Mouse (Mus musculus): Measurements from ENCODE around the gene Vmn2r84. TPM values are rescaled to one million over a fixed set of nuclear protein-coding genes. Genes with fewer than 3 reads are reported as not detected.

Gene Vmn2r84
- not detected in 4 replicates for total RNA-seq (2023)

GRCm38 (mm10) chr10:130394232-130394631 lies at the start of gene Vmn2r84:
TSS of gene Vmn2r84 (minus strand) at chr10:130394332.

GRCm38 (mm10) chr10:130429603-130430002 lies 35.5 kb upstream of the Vmn2r84 start, which contains the start of gene Vmn2r85:
TSS of gene Vmn2r85 (minus strand) at chr10:130429703.

Other genes starting within 250 kb of the Vmn2r84 start
- gene Olfr825, start 227.6 kb downstream of the Vmn2r84 start, total RNA-seq (2023): not detected in 4 replicates
- not detected in 4 replicates for gene Olfr826, start 210.1 kb downstream of the Vmn2r84 start, total RNA-seq (2023)
- gene Olfr827, start 179.9 kb downstream of the Vmn2r84 start, total RNA-seq (2023): not detected in 4 replicates
- 0.16 TPM in 1 of 4 replicates, not detected in the others for gene Neurod4, start 114.1 kb downstream of the Vmn2r84 start, total RNA-seq (2023)
- gene Tespa1, start 71.5 kb downstream of the Vmn2r84 start, total RNA-seq (2023): 65.3 to 76.4 TPM (median 71.7 TPM) in 4 replicates
- gene Vmn2r85, start 35.4 kb upstream of the Vmn2r84 start, total RNA-seq (2023): not detected in 4 replicates
- gene Vmn2r86, start 61.7 kb upstream of the Vmn2r84 start, total RNA-seq (2023): not detected in 4 replicates
- gene Vmn2r87, start 103.1 kb upstream of the Vmn2r84 start, total RNA-seq (2023): not detected in 4 replicates